In genomic region chr11:95384973-95385320, GRCm38 (mm10) we compare ENCODE assay signal across 8 mouse cellular contexts. TPM values are rescaled to one million over a fixed set of nuclear protein-coding genes. Genes with fewer than 3 reads are reported as not detected.
A peak's percentile ranks its signal among the peaks of the same experiment; 100 is the strongest.
DNase-seq lines count a peak whose midpoint lies in the region; ATAC-seq and TF ChIP-seq lines count a peak whose summit lies in the region.

No protein-coding gene starts in this region.

- WGBS in heart, embryonic 14.5 days: under 1% methylated on average over 14 of the region's 14 CpGs
- WGBS in forebrain, postnatal 0 days: under 1% methylated on average over 14 of the region's 14 CpGs
- 0% methylated on average over 14 of the region's 14 CpGs for WGBS in liver, postnatal 0 days (ENCODE audit: insufficient replicate concordance)

- peak overlapping the region; percentile 81 for H3K4me2 ChIP-seq in heart, embryonic 14.5 days (ENCODE audit: low read length)
- peak overlapping the region; percentile 55 for H3K4me2 ChIP-seq in forebrain, postnatal 0 days (ENCODE audit: low read depth)
- H3K4me2 ChIP-seq in liver, postnatal 0 days (ENCODE audit: low read depth, low read length): peak overlapping the region; percentile 69

- no peak for ATAC-seq in heart, embryonic 14.5 days (ENCODE audit: insufficient number of reproducible peaks, insufficient read depth, low FRiP score, low read depth)
- peak; percentile 36 for ATAC-seq in forebrain, postnatal 0 days
- peak; percentile 3 for ATAC-seq in liver, postnatal 0 days

- no peak for TF ChIP-seq CTCF in forebrain, postnatal 0 days (IDR thresholded peaks at IDR 0.05; ENCODE audit: low read depth)
- 0 out of 2 replicates have a peak, but pooled peaks have one; percentile 6 for TF ChIP-seq CTCF in liver, postnatal 0 days (IDR thresholded peaks at IDR 0.05; ENCODE audit: low read depth)

- H3K9me3 ChIP-seq in heart, embryonic 14.5 days (ENCODE audit: control insufficient read depth, low read length): no peaks in the 10 kb centered on the region
- no peaks in the 10 kb centered on the region for H3K9me3 ChIP-seq in ES-E14 (ENCODE audit: control insufficient read depth, insufficient read depth, low read depth, low read length)
- no peaks in the 10 kb centered on the region for H3K9me3 ChIP-seq in forebrain, postnatal 0 days (ENCODE audit: low read length)
- H3K9me3 ChIP-seq in liver, postnatal 0 days (ENCODE audit: low read length): no peaks in the 10 kb centered on the region

- in situ Hi-C loops in ES-E14 (cut with MboI; ENCODE audit: low sequenced_read_pairs in 2 of 2, unreplicated experiment in 2 of 2): loop anchor here in 1 of 2 experiments (5.0 kb wide), 1 partner anchor 137 kb away; no protein-coding TSS in a partner anchor

- intact Hi-C loops in heart, postnatal 10 days (cut with DNase I): loop anchor here (1.0 to 5.0 kb wide), 4 partner anchors 48 to 135 kb away; partner anchors contain the start of genes Fam117a and Kat7
- intact Hi-C loops in left cerebral cortex, postnatal 4 days (cut with DNase I): no loop called here

- H3K27ac ChIP-seq in heart, embryonic 14.5 days (replicated peaks in 1 of 2; ENCODE audit: control insufficient read depth in 1 of 2, insufficient read depth in 1 of 2, low read depth in 2 of 2, low read length in 2 of 2): peak overlapping the region; percentile 91 to 94
- 0 out of 2 replicates have a peak overlapping the region, but pooled peaks have one; percentile 16 for H3K27ac ChIP-seq in ES-E14 (ENCODE audit: insufficient read depth, low read depth, low read length, poor library complexity, severe bottlenecking)
- H3K27ac ChIP-seq in forebrain, postnatal 0 days (ENCODE audit: low read depth, low read length): peak overlapping the region; percentile 82
- H3K27ac ChIP-seq in liver, postnatal 0 days (ENCODE audit: low read depth): peak overlapping the region; percentile 79

- no peak for DNase-seq in heart, postnatal 10 days
- DNase-seq in ES-E14 (ENCODE audit: low read depth, low spot score): no peak
- no peak for DNase-seq in forebrain, postnatal 0 days
- no peak for DNase-seq in liver, postnatal 0 days
- no peak for DNase-seq in adrenal gland, postnatal 14 days
- no peak for DNase-seq in urinary bladder, adult 18-20 months (ENCODE audit: low spot score in 2 of 2)
- no peak for DNase-seq in left cerebral cortex, postnatal 4 days

- no peak for TF ChIP-seq EP300 in liver, postnatal 0 days (IDR thresholded peaks at IDR 0.05; ENCODE audit: low read depth)

- H3K27me3 ChIP-seq in heart, embryonic 14.5 days (ENCODE audit: control insufficient read depth, insufficient read depth, low read length): no peaks in the 10 kb centered on the region
- H3K27me3 ChIP-seq in forebrain, postnatal 0 days (ENCODE audit: insufficient read depth, low read length): no peaks in the 10 kb centered on the region
- H3K27me3 ChIP-seq in liver, postnatal 0 days (ENCODE audit: insufficient read depth, low read length): no peaks in the 10 kb centered on the region

- H3K9ac ChIP-seq in heart, embryonic 14.5 days (ENCODE audit: low read length): peak overlapping the region; percentile 96
- peak overlapping the region; percentile 97 for H3K9ac ChIP-seq in ES-E14 (ENCODE audit: insufficient read depth, low read depth, low read length, poor library complexity, severe bottlenecking)
- peak overlapping the region; percentile 82 for H3K9ac ChIP-seq in forebrain, postnatal 0 days
- H3K9ac ChIP-seq in liver, postnatal 0 days (replicated peaks): peak overlapping the region; percentile 83

- peaks cover 50% of the 10 kb centered on the region for H3K36me3 ChIP-seq in heart, embryonic 14.5 days (ENCODE audit: control insufficient read depth, insufficient read depth, low read length)
- peaks cover 38% of the 10 kb centered on the region for H3K36me3 ChIP-seq in ES-E14 (ENCODE audit: control insufficient read depth, insufficient read depth, low read length, poor library complexity, severe bottlenecking)
- peaks cover 27% of the 10 kb centered on the region for H3K36me3 ChIP-seq in forebrain, postnatal 0 days (ENCODE audit: insufficient read depth)
- H3K36me3 ChIP-seq in liver, postnatal 0 days (replicated peaks; ENCODE audit: insufficient read depth, low read length): peaks cover 48% of the 10 kb centered on the region

- peaks cover 2 to 10% of the 10 kb centered on the region in 2 experiments; a peak in 3 of 4 replicates for H3K4me1 ChIP-seq in heart, embryonic 14.5 days (ENCODE audit: control insufficient read depth in 2 of 2, insufficient read depth in 2 of 2, low read length in 2 of 2)
- no peaks in the 10 kb centered on the region for H3K4me1 ChIP-seq in ES-E14 (ENCODE audit: control insufficient read depth in 2 of 2, insufficient read depth in 2 of 2, low read length in 2 of 2, poor library complexity in 1 of 2)
- peaks cover 10% of the 10 kb centered on the region; the same call in 1 of the 2 replicates for H3K4me1 ChIP-seq in forebrain, postnatal 0 days (ENCODE audit: insufficient read depth)
- H3K4me1 ChIP-seq in liver, postnatal 0 days (ENCODE audit: insufficient read depth): peaks cover 15% of the 10 kb centered on the region

- H3K4me3 ChIP-seq in heart, embryonic 14.5 days (ENCODE audit: control insufficient read depth in 1 of 2, insufficient read depth in 1 of 2, low read depth in 1 of 2, low read length in 2 of 2): peak overlapping the region; percentile 92 to 98
- peak overlapping the region; percentile 57 to 85 for H3K4me3 ChIP-seq in ES-E14 (ENCODE audit: insufficient read depth in 1 of 2, low read depth in 1 of 2, low read length in 2 of 2, poor library complexity in 1 of 2, severe bottlenecking in 1 of 2)
- peak overlapping the region; percentile 71 for H3K4me3 ChIP-seq in forebrain, postnatal 0 days (ENCODE audit: low read depth, low read length)
- H3K4me3 ChIP-seq in liver, postnatal 0 days (ENCODE audit: low read depth, low read length): peak overlapping the region; percentile 74

TF ChIP-seq in ES-E14, 5 proteins besides CTCF, POLR2A, EP300 and RAD21:
- no peak for TF ChIP-seq MAFK (IDR thresholded peaks at IDR 0.05; ENCODE audit: insufficient read depth, low read depth, low read length)
- no peak for TF ChIP-seq ZNF384 (IDR thresholded peaks at IDR 0.05; ENCODE audit: low read depth, low read length)
- no peak for TF ChIP-seq HCFC1 (IDR thresholded peaks at IDR 0.05; ENCODE audit: borderline replicate concordance, insufficient read depth, low read length)
- no peak for TF ChIP-seq ZC3H11A (IDR thresholded peaks at IDR 0.05; ENCODE audit: borderline replicate concordance, low read depth, low read length)
- no peak for TF ChIP-seq CHD2 (IDR thresholded peaks at IDR 0.05; ENCODE audit: low read depth, low read length)

RNA-seq across cellular contexts. Expression of gene Slc35b1, which starts 0.5 kb away (rescaled TPM):
- 74.6 and 75.4 TPM in 2 replicates for polyA plus RNA-seq in heart, embryonic 14.5 days (2014; fragmentation: Nextera tagmentation; extraction: Ambion mirVana)
- total RNA-seq in heart, postnatal 10 days (2021): 10 to 100 TPM; 51.0 to 52.8 TPM
- 145 and 156 TPM in 2 replicates for total RNA-seq in ES-E14 (2012; rRNA removed)
- 103 and 109 TPM in 2 replicates for total RNA-seq in forebrain, postnatal 0 days (2014; rRNA removed)
- 160 and 179 TPM in 2 replicates for polyA plus RNA-seq in forebrain, postnatal 0 days (2015; fragmentation: Nextera tagmentation; extraction: Ambion mirVana)
- polyA plus RNA-seq in liver, postnatal 0 days (2015; fragmentation: Nextera tagmentation; extraction: Ambion mirVana): 38.4 and 40.1 TPM in 2 replicates
- total RNA-seq in adrenal gland, postnatal 14 days (2021): 51.0 and 62.2 TPM in 2 replicates
- total RNA-seq in left cerebral cortex, postnatal 4 days (2021): 10 to 100 TPM; 85.9 to 87.2 TPM

RNA-seq across cellular contexts. Expression of gene Spop, which starts 28.9 kb away (rescaled TPM):
- 81.6 and 89.6 TPM in 2 replicates for polyA plus RNA-seq in heart, embryonic 14.5 days (2014; fragmentation: Nextera tagmentation; extraction: Ambion mirVana)
- total RNA-seq in heart, postnatal 10 days (2021): 100 to 1,000 TPM; 132 to 136 TPM
- 21.5 and 30.8 TPM in 2 replicates for total RNA-seq in ES-E14 (2012; rRNA removed)
- total RNA-seq in forebrain, postnatal 0 days (2014; rRNA removed): 59.2 and 70.1 TPM in 2 replicates
- polyA plus RNA-seq in forebrain, postnatal 0 days (2015; fragmentation: Nextera tagmentation; extraction: Ambion mirVana): 88.7 and 213 TPM in 2 replicates
- polyA plus RNA-seq in liver, postnatal 0 days (2015; fragmentation: Nextera tagmentation; extraction: Ambion mirVana): 42.4 and 53.2 TPM in 2 replicates
- 110 and 123 TPM in 2 replicates for total RNA-seq in adrenal gland, postnatal 14 days (2021)
- 100 to 1,000 TPM; 103 to 126 TPM for total RNA-seq in left cerebral cortex, postnatal 4 days (2021)

RNA-seq across cellular contexts. Expression of gene Fam117a, which starts 48.1 kb away (rescaled TPM):
- polyA plus RNA-seq in heart, embryonic 14.5 days (2014; fragmentation: Nextera tagmentation; extraction: Ambion mirVana): 5.4 and 6.3 TPM in 2 replicates
- 10 to 100 TPM in 1 of 2 experiments, 1 to 10 TPM in 1; 9.1 to 14.0 TPM for total RNA-seq in heart, postnatal 10 days (2021)
- total RNA-seq in ES-E14 (2012; rRNA removed): 19.6 and 26.2 TPM in 2 replicates
- total RNA-seq in forebrain, postnatal 0 days (2014; rRNA removed): 5.5 TPM in 2 replicates
- polyA plus RNA-seq in forebrain, postnatal 0 days (2015; fragmentation: Nextera tagmentation; extraction: Ambion mirVana): 1.0 and 1.8 TPM in 2 replicates
- polyA plus RNA-seq in liver, postnatal 0 days (2015; fragmentation: Nextera tagmentation; extraction: Ambion mirVana): 60.1 and 61.8 TPM in 2 replicates
- total RNA-seq in adrenal gland, postnatal 14 days (2021): 20.2 and 21.4 TPM in 2 replicates
- 1 to 10 TPM; 4.5 to 4.8 TPM for total RNA-seq in left cerebral cortex, postnatal 4 days (2021)

Comparison
In these comparisons a context has a peak if more than half of its experiments do, and no peak if none do; other contexts are left out.
1. H3K27ac ChIP-seq: peak in every context shown above with its lines; median percentile 92 in heart, embryonic 14.5 days; 82 in forebrain, postnatal 0 days; 79 in liver, postnatal 0 days; 16 in ES-E14.